Mouse (Mus musculus): Measurements from ENCODE around the gene AW011738. TPM values are rescaled to one million over a fixed set of nuclear protein-coding genes. Genes with fewer than 3 reads are reported as not detected.

Gene AW011738
- total RNA-seq, 2 experiments from 2014 or later, result 5.6 to 7.1 TPM

- TF ChIP-seq CTCF (conservative IDR thresholded peaks at IDR 0.05), result no peak
- DNase-seq (ENCODE audit: low spot score in 2 of 2), result no peak
- peak overlapping the region; percentile 95 for H3K27ac ChIP-seq
- H3K4me3 ChIP-seq, result peak overlapping the region; percentile 73
Observed at GRCm38 (mm10) chr4:156234021-156234501, 31.0 kb downstream of the AW011738 start.

DNA sequence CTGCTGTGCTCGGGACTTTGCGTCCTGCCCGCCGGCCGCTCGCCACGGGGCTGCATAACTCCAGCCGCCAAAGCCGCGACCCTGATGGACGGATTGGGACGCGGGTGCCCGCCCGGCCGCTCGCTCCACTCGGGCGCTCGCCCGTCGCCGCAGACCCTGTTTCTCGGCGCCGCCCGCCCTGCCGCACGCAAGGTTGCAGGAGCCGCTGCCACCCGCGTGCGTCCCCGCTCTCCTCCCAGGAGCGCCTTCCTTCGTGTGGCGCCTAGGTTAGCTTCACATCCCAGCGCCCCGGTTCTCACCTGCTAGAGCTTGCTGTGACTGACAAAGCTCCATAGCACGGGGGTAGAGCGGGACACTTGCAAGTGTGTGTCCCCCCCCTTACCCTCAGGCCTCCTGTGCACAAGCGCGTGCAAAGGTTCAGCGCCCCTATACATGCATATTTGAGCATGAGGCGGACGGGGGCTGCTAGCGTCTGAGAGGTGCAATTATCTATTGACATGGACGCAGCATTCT lies 31.7 kb downstream of the AW011738 start, which contains the start of gene Plekhn1:
TSS of gene Plekhn1 (minus strand) at position 157 of the 513 bp plus-strand sequence.
- H3K4me3 ChIP-seq, result peak within 1 kb of the TSS; percentile 73
- TF ChIP-seq CTCF (conservative IDR thresholded peaks at IDR 0.05), result no peak
- peak; percentile 50 to 73 for DNase-seq (ENCODE audit: low spot score in 2 of 2)
- peak within 1 kb of the TSS; percentile 95 for H3K27ac ChIP-seq

DNA sequence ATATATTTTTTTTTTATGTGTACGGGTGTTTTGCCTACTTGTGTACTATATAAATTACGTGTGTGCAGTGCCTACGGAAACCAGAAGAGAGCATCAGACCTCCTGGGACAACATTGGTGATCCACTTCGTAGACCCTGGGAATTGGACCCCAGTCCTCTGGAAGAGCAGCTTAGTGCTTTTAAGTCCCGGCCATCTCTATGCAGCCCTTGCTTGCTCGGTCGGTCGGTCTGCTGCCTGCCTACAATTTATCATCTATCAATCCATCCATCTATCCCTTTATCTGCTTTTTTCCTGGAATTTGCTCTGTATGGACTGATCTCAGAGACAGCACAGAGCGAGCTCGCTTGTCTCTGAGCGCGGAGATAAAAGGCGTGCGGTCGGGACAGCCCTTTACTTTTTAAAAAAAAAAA lies 32.3 kb downstream of the AW011738 start:
- TF ChIP-seq CTCF (conservative IDR thresholded peaks at IDR 0.05), result peak; percentile 36; the same call in 1 of the 2 replicates
- peak overlapping the region; percentile 73 for H3K4me3 ChIP-seq
- no peak for DNase-seq (ENCODE audit: low spot score in 2 of 2)
- peak overlapping the region; percentile 86 for H3K27ac ChIP-seq

DNA sequence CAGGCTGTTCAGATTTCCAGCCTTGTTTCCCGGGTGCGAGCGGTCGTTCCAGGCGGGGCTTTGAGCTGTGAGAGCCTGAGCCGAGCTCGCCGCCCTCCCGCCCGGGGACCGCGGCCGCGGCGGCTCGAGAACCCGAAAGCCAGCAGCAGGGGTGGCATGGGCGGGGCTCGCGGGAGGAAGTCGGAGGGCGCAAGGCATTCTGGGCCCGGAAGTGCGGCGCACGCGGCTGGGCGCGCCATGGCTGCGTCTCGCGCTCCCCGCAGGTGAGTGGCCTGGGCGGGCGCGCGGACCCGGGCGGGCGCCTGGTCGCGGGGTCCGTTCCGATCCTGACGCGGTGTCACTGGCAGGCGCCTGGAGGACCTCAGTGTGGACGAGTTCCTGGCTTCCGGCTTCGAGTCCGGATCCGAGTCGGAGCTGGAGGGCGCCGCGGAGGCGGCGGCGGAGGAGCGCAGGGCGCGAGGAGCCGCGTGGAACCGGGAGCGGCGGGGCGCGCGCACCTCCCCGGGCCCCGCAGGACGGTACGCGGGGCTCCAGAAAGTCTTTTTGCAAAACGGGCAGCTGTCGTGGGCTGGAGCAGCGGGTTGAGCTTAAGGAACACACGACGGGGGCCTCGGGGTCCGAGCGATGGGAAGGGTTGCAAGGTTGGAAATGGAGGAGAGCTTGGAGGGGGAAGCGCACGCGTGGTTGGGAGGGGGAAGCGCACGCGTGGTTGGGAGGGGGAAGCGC lies 32.9 kb downstream of the AW011738 start, which contains the start of gene Noc2l:
TSS of gene Noc2l (plus strand) at position 203 of the 726 bp plus-strand sequence.
- no peak for TF ChIP-seq CTCF (conservative IDR thresholded peaks at IDR 0.05)
- Histone ChIP-seq H3K27ac (peak within 1 kb of the TSS; percentile 95), H3K4me3 (peak within 1 kb of the TSS; percentile 73)
- DNase-seq (ENCODE audit: low spot score in 2 of 2), result peak; percentile 89

GRCm38 (mm10) chr4:156236651-156237447 lies 33.7 kb downstream of the AW011738 start:
- Histone ChIP-seq H3K4me3 (peak overlapping the region; percentile 23), H3K27ac (no peak overlapping the region)
- no peak for TF ChIP-seq CTCF (conservative IDR thresholded peaks at IDR 0.05)
- DNase-seq (ENCODE audit: low spot score in 2 of 2), result no peak

DNA sequence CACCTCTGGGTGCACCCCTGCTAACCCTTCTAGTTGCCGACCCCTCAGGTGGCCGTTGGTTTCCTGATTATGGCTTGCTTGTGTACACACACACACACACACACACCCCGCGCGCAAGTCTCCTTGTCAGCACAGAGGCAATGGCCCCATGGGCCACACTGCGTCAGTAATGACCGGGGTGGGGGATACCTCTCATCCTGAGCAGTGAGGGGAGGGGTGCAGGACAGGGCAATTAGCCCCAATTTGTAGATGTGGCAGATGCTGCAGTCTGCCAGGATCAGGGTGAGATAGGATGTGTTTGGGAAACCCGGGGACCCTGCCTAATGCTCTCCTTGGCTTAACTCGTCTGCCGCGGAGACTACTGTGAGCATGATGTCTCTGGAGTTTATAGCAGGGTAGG lies 46.5 kb downstream of the AW011738 start:
- no peak for DNase-seq (ENCODE audit: low spot score in 2 of 2)
- no peak for TF ChIP-seq CTCF (conservative IDR thresholded peaks at IDR 0.05)

GRCm38 (mm10) chr4:156251081-156251480 lies 48.0 kb downstream of the AW011738 start:
- Histone ChIP-seq H3K4me3 (no peak overlapping the region), H3K27ac (no peak overlapping the region)
- TF ChIP-seq CTCF (conservative IDR thresholded peaks at IDR 0.05), result no peak
- no peak for DNase-seq (ENCODE audit: low spot score in 2 of 2)

More for the DNA sequence above, 46.5 kb downstream of the AW011738 start:
- H3K27ac ChIP-seq, result no peak overlapping the region
- no peak overlapping the region for H3K4me3 ChIP-seq

DNA sequence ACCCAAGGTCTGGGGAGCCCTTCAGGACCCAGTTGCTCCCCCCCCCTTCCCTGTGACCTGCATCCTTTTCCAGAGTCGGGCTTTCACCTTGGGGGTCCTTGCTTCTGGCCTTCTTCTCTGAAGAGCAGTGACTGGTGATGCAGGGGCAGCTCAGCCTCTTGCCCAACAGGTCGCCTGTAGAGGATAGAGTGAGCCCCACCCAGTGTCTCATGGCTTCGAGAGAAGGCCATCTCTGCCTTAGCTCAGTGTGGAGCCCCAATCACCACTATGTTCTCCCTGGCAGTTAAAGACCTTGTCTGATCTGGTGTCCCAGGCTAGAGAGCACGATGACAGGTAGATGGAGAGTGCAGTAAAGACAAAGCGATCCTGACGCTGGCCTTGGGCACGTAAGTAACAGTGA lies 49.0 kb downstream of the AW011738 start:
- DNase-seq (ENCODE audit: low spot score in 2 of 2), result no peak
- no peak for TF ChIP-seq CTCF (conservative IDR thresholded peaks at IDR 0.05)
- Histone ChIP-seq H3K4me3 (no peak overlapping the region), H3K27ac (no peak overlapping the region)

- H3K27ac ChIP-seq, result no peak overlapping the region
- TF ChIP-seq CTCF (conservative IDR thresholded peaks at IDR 0.05), result no peak
- no peak for DNase-seq (ENCODE audit: low spot score in 2 of 2)
- no peak overlapping the region for H3K4me3 ChIP-seq
Observed at GRCm38 (mm10) chr4:156252619-156253018, 49.5 kb downstream of the AW011738 start.

- TF ChIP-seq CTCF (conservative IDR thresholded peaks at IDR 0.05), result no peak
- H3K4me3 ChIP-seq, result no peak overlapping the region
- no peak for DNase-seq (ENCODE audit: low spot score in 2 of 2)
- H3K27ac ChIP-seq, result no peak overlapping the region
Observed at GRCm38 (mm10) chr4:156253043-156253442, 49.9 kb downstream of the AW011738 start.

GRCm38 (mm10) chr4:156254361-156255077 lies 51.4 kb downstream of the AW011738 start:
- Histone ChIP-seq H3K27ac (0 out of 2 replicates have a peak overlapping the region, but pooled peaks have one; percentile 39), H3K4me3 (0 out of 2 replicates have a peak overlapping the region, but pooled peaks have one; percentile 11)
- no peak for DNase-seq (ENCODE audit: low spot score in 2 of 2)
- no peak for TF ChIP-seq CTCF (conservative IDR thresholded peaks at IDR 0.05)

Small RNA genes within 50 kb of the gene (microRNA-seq; reads per million reads assigned to microRNA genes)
- gene Mir7658, result 5.1 to 5.2 reads per million in 2 experiments

Other genes with a start within 250 kb of the AW011738 start
- gene C1qtnf12, start 241.0 kb upstream of the AW011738 start, total RNA-seq (2021), result 10 to 100 TPM; 11.5 to 18.0 TPM
- gene B3galt6, start 210.7 kb upstream of the AW011738 start, total RNA-seq (2021), result 10 to 100 TPM in 1 of 2 experiments, 1 to 10 TPM in 1; 9.3 to 10.1 TPM
- gene Sdf4, start 210.4 kb upstream of the AW011738 start, total RNA-seq (2021), result 100 to 1,000 TPM; 191 to 194 TPM
- 1 to 10 TPM; 1.3 to 2.3 TPM for gene Tnfrsf4, start 189.5 kb upstream of the AW011738 start, total RNA-seq (2021)
- not detected for gene Tnfrsf18, start 177.1 kb upstream of the AW011738 start, total RNA-seq (2021)
- gene Ttll10, start 143.9 kb upstream of the AW011738 start, total RNA-seq (2021), result under 1 TPM in 1 of 2 experiments, not detected in 1; 0.26 TPM
- 10 to 100 TPM; 27.3 to 34.9 TPM for gene 9430015G10Rik, start 93.3 kb upstream of the AW011738 start, total RNA-seq (2021)
- gene Rnf223, start 72.8 kb upstream of the AW011738 start, total RNA-seq (2021), result 1 to 10 TPM in 1 of 2 experiments, under 1 TPM in 1; 0.79 to 1.1 TPM
- 100 to 1,000 TPM; 146 to 148 TPM for gene Agrn, start 5.8 kb upstream of the AW011738 start, total RNA-seq (2021)
- gene Isg15, start 2.5 kb upstream of the AW011738 start, total RNA-seq (2021), result 1 to 10 TPM in 1 of 2 experiments, under 1 TPM in 1; 0.87 to 1.3 TPM
- under 1 TPM; 0.26 to 0.44 TPM for gene Perm1, start 12.6 kb downstream of the AW011738 start, total RNA-seq (2021)
- gene Plekhn1, start 31.6 kb downstream of the AW011738 start, total RNA-seq (2021), result 10 to 100 TPM; 41.4 to 43.1 TPM
- 10 to 100 TPM; 70.7 to 72.1 TPM for gene Noc2l, start 32.7 kb downstream of the AW011738 start, total RNA-seq (2021)
- 1 to 10 TPM; 4.8 to 5.4 TPM for gene Samd11, start 52.4 kb downstream of the AW011738 start, total RNA-seq (2021)
- not detected for gene Vmn2r-ps159, start 127.8 kb downstream of the AW011738 start, total RNA-seq (2021)

Measured in layer of hippocampus, adult 2 months (tissue).